Mouse (Mus musculus) cerebellum, adult (tissue): ENCODE measurements around the gene Ifi35.
"Not testable (repeated sequence)": the region's sequence is repeated elsewhere in the genome, so short reads cannot be mapped to it uniquely, and the experiment has no call there.

Experiments used
- ATAC-seq: cut with Nextera tagmentation; 2 replicates; pipeline ENCODE4 v1.9.2; 2017; ENCODE audit warnings: mild to moderate bottlenecking, moderate library complexity, mixed read lengths; ENCODE audit not compliant: insufficient number of reproducible peaks, low FRiP score, low TSS enrichment

Ifi35 gene

DNA sequence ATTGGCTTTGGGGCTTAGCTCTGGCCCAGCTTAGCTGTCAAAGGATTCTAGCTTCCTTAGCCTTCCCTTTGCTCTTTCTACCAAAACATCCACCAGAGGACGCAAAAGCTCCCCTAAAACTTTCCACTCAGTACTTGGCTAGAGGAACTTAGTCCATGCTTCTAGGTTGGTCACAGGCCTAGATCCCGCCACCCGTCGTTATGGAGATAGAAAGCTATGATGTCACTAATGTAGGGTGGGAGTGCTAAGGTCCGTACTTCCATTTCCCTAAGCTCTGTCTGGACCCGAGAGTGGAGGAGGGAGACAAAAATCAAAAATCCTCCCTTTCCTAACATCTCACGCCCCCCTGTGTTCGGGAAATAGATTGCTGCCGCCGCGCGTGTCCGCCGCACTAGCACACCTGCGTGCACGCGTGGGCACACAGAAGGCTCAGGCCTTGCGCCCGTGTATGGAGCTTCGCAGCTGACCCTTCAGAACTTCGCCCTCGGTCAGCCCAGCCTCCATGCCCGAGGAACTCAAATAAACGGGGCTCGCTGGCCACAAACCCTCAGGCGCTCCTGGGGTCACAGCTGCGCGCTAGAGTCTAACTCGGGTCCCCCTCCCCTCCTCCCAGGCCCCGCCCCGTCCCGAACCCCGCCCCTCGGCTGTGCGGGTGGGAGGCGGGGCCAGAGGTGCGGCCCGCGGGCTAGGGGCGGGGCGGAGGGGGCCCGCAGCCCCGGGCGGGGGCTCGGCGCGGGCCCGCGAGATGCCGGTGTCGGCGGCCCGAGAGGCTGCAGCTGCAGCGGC is 19.5 kb downstream of the Ifi35 start:
- 0 out of 2 replicates have a peak, but pooled peaks have one; percentile 26 for ATAC-seq

DNA sequence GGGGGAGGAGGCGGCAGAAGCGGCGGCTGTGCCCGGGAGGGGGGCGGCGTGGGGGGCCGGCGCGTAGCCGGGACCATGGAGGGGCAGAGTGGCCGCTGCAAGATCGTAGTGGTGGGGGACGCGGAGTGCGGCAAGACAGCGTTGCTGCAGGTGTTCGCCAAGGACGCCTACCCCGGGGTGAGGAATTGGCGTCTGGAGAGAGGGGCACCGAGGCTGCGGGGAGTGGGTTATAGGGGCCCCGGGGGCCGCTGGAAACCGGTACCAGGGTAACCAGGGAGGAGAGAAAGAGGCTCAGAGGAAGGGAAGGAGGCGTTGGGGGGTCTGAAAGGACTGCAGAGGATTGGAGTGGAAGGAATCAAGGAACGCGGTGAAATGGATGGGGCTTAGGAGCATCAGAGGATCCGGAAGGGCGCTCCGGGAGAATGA is 20.1 kb downstream of the Ifi35 start:
- ATAC-seq = no peak

DNA sequence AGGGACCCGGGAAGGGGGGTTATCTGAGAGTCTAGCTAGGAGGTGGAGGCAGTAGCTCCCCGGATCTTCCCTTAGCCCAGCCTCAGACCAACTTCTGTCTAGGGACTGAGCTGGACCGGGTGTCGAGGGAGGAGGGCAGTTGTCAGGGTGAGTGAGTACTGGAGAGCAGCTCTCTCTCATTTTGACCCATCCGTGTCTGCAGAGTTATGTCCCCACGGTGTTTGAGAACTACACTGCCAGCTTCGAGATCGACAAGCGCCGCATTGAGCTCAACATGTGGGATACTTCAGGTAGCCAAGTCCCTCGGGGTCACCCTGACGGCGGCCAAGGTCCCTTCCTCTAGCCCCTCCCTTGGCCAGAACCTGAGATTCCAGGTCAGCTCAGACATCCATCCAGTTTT is 20.5 kb downstream of the Ifi35 start:
- no peak for ATAC-seq

DNA sequence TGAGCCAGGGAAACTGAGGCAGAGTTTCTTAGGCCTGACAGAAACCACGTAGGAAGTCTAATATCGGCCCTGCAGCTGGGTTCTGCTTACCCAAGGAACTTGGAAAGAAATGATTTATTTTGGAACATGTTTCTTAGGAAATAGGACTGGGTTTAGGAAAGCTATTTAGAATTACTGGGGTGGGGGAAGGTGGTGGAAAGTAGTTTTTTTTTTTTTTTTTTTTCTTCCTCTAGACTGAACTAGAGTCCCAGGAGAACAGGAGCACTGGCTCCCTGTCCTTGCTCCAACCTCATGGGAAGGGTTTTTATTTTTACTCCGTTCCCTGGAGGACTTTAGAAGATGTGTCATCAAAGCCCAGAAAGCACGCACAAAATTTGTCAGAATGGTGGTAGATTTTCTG is 20.9 kb downstream of the Ifi35 start:
- ATAC-seq = no peak

DNA sequence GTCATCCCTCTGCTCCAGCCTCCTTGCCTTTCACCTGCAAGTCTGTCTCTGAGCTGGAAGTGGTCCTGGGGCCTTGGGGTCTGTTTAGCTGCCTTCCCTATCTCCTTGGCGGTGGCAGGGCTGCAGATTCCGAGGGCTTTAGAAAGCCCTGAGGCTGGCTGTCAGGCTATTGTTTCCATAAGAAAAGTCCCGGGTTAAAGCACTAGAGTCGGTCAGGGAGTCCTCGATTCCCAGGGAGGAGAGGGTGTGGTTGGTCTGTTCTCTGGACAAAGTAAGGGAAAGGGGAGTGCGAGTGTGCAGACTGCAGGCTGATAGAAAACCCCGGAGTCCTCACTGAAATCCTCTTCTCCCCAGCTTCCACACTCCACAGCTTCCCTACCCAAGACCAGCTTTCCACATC is 22.0 kb downstream of the Ifi35 start:
- ATAC-seq = no peak

GRCm38 (mm10) chr11:101471926-101472325 is 23.7 kb downstream of the Ifi35 start:
- ATAC-seq = no peak

GRCm38 (mm10) chr11:101472336-101472735 is 24.1 kb downstream of the Ifi35 start:
- ATAC-seq = no peak

- not testable (repeated sequence) for ATAC-seq
These were observed 25.5 kb downstream of the Ifi35 start for GRCm38 (mm10) chr11:101473686-101474085.

- ATAC-seq = no peak
These were observed 26.1 kb downstream of the Ifi35 start for GRCm38 (mm10) chr11:101474298-101474697.

- not testable (repeated sequence) for ATAC-seq
These were observed 28.2 kb downstream of the Ifi35 start for GRCm38 (mm10) chr11:101476361-101476760.

GRCm38 (mm10) chr11:101477194-101477551 is 29.0 kb downstream of the Ifi35 start:
- no peak for ATAC-seq

- ATAC-seq = no peak
These were observed 29.5 kb downstream of the Ifi35 start for GRCm38 (mm10) chr11:101477552-101478211.

DNA sequence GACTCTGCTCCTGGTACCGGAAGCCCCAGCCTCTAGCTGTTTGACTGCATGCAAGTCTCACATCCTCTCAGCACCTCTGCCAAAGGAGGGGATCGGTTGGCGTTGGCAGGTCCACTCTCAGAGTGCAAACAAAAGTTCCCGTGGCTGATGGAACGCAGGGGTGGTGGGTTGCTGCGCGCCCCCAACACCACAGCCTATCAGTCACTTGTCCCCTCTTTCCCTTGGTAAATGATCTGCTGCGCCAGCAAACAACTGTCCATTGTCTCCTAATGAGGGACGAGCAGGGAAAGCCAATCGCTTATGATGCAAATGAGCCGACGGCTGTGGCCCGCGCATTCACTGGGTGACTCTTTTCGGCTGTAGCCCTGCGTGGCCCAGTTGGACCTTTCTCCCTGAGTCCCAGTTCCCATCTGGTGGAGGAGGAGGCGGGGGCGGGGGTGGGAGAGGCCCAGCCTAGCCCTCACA is 31.0 kb downstream of the Ifi35 start:
- ATAC-seq = no peak

- ATAC-seq = no peak
These were observed 32.7 kb downstream of the Ifi35 start for GRCm38 (mm10) chr11:101480912-101481311.

GRCm38 (mm10) chr11:101483804-101484203 is 35.6 kb downstream of the Ifi35 start:
- ATAC-seq = no peak

DNA sequence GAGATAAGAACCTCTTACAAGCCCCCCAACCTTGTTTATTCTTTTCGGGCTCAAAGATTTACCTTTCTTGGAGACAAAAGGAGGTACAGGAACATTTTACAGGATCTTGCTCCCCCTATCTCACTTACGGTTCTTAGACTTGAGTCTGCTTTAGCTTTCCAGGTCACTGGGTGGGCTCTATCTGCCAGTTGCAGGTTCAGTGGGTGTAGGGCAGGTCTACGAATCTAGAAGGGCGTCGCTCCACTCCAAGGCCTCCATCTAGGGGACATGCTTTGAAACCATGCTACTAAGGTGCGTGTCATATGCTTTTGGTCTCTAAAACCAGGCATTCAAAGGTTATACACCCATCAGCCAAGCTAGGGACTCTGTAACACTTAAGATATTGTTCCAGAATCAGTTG is 36.0 kb downstream of the Ifi35 start:
- no peak for ATAC-seq

DNA sequence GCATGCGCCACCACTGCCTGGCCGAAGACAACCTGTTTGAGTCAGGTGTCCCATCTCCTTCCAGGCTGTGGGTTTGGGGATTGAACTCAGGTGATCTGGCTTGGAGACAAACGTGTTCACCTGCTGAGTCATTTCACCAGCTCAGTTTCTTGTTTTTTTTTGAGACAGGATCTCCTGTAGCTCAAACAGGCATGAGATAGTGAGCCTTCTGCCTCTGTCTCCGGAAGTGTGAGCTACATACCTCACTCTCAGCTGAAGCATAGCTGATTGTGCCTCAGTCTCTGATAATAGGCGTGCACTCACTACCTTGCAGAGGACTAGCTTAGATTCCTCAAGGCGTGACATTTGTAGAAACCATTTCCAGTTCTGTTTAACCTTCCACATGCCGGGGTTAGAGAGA is 36.6 kb downstream of the Ifi35 start:
- no peak for ATAC-seq

DNA sequence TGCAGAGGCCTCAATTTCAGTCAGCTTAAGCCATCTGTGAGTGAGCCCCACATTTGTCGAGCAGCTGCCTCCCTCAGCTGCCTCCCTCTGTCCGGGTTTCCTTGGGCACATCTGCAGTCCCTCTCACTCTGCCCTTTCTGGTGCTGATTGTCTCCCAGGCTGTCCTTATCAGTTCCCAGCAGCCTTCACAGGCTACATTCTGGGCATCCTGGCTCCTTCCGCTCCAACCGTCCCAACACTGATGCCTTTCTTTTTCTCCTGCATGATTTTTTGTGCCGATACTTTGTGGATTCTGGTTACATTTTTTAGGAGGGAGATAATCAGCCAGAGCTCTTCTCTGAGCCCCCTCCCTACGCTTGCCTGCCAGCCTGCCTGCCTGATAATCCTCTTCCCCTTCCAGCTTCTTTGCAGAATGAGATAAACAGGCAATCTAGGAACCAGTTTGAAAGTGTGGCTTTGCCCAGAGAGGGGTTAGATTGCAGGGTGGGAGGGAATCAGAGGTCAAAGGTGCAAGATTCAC is 37.4 kb downstream of the Ifi35 start:
- ATAC-seq = no peak

DNA sequence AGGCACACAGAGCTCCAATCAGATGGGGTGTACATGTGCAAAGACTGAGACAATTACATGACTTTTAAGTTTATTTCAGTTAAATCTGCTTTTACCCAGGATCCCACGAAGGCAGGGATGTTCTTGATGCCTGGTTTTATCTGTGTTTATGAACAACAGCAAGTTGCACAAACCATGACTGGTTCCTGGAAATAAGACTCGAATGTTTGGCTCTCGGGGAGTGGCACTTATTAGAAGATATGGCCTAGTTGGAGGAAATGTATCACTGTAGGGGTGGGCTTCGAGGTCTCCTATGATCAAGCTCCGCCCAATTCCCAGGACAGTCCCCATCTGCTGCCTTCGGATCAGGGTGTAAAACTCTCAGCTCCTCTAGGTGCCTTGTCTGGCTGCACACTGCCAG is 37.9 kb downstream of the Ifi35 start:
- no peak for ATAC-seq

GRCm38 (mm10) chr11:101506269-101506780 is 58.1 kb downstream of the Ifi35 start:
- no peak for ATAC-seq

- ATAC-seq = no peak
These were observed 58.9 kb downstream of the Ifi35 start for GRCm38 (mm10) chr11:101507090-101507489.
